Mouse (Mus musculus) small intestine, adult 2 months (tissue): ENCODE data around the gene Ovch2.

Source experiments
- CTCF ChIP-seq: fragments of 200-500 bp; IDR thresholded peaks from 2 replicates; pipeline ENCODE4 v1.5.1; 2012; ENCODE audit warnings: low read depth, mild to moderate bottlenecking, control low read depth, inconsistent platforms, low read length, moderate library complexity, mixed read lengths; ENCODE audit not compliant: insufficient replicate concordance, insufficient read length; ENCODE audit errors: extremely low read depth
- POLR2A ChIP-seq: fragments of 200-500 bp; IDR thresholded peaks from 2 replicates; pipeline ENCODE4 v1.6.1; 2012; ENCODE audit warnings: low read depth, mild to moderate bottlenecking, control low read depth, inconsistent platforms, low read length, moderate library complexity

DNA sequence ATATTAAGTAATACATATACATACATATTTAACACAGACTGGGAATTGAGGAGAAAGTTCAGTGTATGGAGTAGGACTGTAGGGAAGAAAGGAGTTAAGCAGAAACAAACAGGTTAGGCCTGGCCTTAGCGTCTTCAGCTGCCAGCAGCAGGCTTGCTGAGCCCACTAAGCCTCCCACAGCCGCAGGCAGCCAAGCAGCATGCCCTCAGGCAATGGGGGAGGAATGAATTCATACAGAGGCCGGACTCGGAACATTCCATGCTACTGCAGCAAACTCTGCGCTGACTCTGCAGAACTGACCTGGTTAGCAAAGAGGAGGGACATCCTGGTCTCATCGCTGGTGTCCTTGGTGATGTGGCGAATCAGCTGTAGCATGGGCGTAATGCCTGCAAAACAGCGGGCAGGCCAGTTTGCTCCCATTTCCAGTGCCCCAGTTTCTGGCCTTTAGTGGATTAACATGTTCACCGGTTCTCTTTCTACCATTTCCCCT, 48.9 kb downstream of the Ovch2 start:
- no peak for TF ChIP-seq CTCF
- no peak for TF ChIP-seq POLR2A
